Mouse (Mus musculus): ENCODE measurements around the gene Pde4d.

Gene Pde4d

DNA sequence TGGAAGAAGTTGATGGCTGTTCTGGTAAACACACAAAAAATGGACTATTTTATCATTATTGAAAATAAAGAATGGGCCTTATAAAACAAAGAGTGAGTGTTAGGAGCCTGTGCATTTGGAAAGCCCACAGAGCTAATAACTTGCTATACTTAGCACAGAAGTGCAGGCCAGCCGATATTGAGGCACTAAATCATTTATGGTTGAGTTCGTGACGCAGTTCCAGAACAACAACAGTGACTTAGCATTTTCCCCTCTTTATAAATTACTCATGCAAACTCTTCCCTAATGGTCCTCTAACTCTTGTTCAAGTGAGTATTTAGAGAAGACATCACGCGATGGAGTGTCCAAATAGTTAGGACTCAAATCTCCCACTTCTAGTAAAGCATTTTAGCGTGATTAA, 837.7 kb downstream of the Pde4d start:
- no peak for DNase-seq (ENCODE audit: extremely low spot score, low spot score)

DNA sequence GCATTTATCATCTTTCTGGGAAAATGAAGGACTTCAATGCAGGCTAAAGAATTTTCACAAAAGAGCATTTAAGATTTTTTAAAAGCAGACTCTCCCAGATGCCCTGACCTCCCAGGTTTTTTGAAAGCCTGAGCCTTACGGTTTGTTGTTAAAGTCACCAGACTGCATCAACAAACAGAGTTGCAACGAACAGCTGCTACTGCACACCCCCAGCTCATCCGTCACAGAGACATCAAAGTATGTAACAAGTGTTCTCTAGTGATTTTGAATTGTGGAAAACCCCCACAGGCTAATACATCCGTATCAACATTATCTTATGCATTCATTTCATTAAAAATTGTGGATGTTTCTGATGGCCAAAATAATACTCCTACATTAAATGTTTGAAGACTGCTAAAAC, 841.2 kb downstream of the Pde4d start:
- DNase-seq (ENCODE audit: extremely low spot score, low spot score): no peak

DNA sequence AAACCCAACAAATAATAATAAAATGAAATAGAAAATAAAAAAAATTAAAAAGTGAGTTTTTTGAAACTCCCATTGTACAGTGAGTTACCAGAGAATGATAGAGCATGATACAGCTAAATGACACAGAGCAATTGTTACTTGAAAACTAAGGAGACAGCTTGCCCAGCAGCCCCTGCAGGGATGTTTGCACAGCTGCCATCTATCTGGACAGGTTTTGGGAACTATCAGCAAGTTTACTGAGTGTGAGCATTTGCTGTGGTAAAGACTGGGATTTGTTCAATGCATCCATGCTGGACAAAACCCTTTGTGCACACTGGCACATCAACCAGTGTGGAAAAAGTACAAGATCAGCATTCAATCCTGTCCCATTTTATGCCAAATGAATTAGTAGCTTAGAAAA, 843.3 kb downstream of the Pde4d start:
- DNase-seq (ENCODE audit: extremely low spot score, low spot score): no peak

DNA sequence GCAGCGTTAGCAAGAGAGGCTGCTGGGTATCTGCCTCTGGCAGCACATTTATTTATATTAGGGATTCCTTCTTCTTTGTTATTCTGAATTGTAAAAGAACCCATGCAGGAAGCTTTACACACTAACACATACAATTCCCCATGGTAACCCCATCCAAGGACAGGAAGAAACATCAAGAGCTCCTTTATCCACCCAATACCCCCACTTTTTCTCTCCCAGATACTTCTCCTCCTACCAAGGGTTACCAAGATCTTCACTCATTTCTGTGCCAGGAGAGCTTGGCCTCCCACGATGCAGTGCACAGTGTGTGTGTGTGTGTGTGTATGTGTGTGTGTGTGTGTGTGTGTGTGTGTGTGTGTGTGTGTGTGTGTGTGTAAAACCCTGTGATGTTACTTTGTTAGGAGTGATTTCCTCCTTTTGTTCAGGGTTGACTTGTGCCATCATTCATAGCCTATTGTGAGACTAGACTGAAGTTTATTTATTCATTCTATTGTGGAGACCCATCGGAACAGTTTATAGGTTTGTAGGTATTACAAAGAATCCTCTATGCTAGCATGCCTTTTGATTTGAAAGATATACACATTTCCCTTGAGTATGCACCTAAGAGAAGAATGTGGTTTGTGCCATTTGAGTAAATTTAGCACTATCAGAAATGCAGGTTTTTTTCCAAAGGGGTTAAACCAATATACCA, 846.7 kb downstream of the Pde4d start:
- no peak for DNase-seq (ENCODE audit: extremely low spot score, low spot score)

DNA sequence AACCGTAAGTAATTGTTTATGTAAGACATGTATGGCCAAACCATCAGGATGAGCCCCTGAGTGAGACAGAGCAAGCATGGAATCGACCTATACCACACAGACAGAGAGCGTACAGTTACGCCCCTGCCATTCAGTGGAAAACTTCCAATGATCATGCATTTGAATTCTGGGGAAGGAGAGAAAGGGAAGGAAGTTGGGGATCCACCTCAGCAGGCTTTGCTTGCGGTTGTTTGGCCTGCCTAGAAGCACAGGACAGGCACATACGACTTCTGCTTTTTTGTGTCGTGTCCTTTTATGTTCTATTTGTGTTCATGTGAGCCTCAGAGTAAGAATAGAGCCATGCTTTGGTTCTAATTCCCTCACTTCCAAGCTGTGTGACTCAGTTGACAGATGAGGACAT, 849.1 kb downstream of the Pde4d start:
- DNase-seq (ENCODE audit: extremely low spot score, low spot score): no peak

DNA sequence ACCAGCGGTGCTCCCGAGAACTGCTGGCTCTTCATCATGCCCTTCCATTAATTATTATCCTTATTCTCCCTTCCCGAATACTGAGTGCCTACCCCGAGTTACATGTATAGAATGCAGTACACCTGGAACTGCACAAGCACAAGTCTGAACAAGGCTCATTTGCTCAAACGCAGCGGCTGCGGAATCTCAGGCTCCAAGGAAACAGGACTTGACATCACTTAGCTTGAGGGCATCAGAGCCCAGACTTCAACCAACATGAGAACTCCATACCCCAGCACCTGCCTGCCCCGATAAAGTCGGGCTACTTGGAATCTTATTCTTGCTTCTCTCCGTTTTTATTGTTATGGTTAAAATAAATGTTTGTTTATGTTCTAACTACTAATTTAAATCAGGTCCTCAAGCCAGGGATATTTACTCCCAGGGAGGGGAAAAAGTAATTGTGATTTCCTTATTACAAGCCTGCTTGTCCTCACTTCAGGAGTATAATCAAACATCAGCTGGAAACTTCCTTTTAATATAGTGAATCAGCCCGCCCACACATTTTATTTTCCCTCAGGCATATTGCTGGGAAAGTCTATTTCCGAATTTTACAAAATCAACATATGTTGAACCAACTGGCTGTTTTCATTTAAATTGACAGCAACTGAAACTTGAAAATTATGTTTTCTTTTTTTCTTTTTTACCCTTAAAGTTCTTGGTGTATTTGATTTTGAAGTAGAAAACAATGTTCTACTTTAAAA, 849.9 kb downstream of the Pde4d start:
- DNase-seq (ENCODE audit: extremely low spot score, low spot score): no peak

DNA sequence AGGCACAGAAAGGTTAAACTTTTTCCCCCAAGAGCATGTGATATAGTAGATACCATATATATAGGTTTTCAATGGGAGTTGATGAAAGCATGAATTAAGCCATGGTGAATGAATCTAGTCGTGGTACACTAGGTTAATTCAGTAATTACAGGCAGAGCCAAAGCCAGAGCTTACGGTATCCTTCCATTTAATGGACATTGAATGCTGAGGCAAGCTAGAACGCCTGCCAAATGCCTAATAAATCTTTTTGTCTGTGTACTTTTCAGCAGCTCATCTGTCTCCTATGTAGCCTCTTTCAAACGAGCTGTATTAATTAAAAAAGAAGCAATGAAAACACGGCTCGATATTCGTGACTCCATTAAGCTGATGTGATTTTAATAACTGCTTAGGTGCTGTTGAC, 862.8 kb downstream of the Pde4d start:
- no peak for DNase-seq (ENCODE audit: extremely low spot score, low spot score)

DNA sequence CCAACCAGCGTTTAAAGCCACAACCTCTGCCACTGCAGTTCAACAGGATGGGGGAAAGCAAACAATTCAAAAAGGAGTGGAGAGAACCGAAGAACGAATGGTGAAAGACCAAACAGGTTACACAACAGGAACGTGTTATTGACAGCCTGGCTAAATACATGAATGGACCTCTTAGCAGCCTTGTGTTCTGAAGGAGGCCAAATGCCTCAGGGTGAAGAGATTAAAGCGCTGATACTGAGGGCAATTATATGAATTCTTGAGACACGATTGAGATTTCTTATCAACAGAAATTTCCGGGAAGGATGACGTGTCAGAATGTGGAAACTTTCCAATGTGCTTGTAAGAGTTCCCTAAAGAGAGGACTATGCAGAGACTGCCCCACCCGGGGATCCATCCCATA, 865.9 kb downstream of the Pde4d start:
- DNase-seq (ENCODE audit: extremely low spot score, low spot score): no peak

DNA sequence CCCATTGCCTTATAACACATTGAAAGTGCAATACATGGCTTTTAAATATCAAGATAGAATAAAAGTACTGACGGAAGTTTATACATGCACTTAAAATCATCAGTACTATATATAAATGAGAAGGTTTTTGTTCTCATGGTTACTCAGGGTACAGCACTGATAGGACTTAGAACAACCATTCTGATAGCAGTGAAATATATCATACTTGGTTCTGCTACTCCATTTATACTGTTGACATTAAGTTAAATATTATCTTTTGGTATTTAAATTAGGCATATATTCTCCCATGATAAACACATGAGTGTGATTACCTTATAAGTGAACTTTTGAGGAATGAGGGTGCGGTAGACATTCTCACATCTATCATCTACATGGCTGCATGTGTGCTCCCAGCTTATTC, 867.9 kb downstream of the Pde4d start:
- DNase-seq (ENCODE audit: extremely low spot score, low spot score): no peak

DNA sequence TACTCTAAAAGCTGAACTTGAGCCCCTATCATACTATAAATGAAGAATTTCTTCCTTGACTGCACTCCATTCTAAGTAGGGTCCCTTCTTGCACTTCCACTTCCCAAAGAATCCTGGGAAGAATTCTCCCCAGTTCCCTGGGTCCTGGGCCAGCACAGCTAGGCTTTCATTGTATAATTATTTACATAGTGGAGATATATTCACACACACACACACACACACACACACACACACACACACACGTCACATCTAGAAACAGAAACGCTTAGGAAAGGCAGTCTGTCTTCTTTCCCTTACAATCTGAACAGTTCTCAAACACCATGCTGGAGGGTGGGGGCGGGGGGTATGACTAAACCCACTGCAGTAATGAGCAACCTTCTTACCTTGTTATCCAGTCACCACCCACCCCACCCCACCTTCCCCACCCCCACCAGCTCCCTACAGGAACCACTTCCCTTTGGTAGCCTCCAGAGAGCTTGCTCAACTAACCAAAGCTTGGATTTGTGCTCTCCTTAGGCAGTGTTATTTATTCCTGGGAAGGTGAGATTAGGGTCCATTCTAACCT, 868.8 kb downstream of the Pde4d start:
- DNase-seq (ENCODE audit: extremely low spot score, low spot score): no peak

DNA sequence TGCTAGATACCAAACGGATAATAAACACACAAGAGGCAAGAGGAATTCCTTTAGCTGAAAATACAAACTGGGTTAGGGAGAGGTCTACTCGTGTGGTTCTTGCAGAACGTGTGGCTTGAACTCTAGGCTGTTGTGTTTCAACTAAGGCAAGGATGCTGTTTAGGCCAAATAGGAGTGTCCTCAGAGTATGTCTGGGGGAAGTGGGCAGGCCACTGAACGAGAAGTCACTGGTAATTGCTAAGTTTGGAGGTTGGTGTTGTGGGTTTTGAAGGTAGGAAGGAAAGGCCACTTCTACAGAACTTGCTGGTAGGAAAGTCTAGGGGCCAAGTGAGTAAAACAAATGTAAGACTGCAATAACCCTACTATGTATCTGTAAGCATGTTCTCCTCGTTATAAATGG, 876.3 kb downstream of the Pde4d start:
- DNase-seq (ENCODE audit: extremely low spot score, low spot score): no peak

DNA sequence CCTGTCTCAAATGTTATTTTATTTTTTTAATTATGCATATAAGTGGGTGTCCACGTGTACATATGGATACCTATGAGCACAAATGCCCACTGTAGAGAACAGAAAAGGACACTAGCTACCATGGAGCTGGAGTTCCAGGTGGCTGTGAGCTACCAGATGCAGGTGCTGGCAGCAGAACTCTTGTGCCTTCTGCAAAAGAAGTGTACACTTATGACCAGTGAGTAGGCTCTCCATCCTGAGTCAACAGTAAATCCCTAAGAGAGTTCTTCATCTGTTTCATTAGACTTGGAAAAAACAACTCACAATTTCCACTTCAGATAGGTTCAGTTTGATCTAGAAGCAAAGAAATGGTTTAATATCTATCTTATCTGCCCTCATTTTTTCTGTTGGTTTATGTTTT, 881.8 kb downstream of the Pde4d start:
- no peak for DNase-seq (ENCODE audit: extremely low spot score, low spot score)

DNA sequence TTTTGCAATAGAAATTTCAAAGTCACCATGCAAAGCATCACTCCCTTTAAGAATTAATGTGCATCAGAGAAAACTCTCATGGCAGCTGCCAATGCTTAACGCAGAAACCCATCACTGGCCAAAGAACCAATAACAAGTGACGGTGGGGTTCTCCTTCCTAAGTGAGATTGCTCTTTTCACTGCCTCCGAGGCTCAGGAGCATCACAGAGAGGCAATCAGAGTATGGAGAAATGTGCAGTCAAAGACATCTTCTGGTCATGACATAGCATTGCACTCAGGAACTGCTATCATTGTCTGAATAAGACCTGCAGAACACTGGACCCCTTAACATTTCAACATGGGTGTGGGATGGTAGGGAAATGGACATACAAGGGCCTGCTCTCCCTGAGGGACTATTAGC, 892.2 kb downstream of the Pde4d start:
- DNase-seq (ENCODE audit: extremely low spot score, low spot score): no peak

DNA sequence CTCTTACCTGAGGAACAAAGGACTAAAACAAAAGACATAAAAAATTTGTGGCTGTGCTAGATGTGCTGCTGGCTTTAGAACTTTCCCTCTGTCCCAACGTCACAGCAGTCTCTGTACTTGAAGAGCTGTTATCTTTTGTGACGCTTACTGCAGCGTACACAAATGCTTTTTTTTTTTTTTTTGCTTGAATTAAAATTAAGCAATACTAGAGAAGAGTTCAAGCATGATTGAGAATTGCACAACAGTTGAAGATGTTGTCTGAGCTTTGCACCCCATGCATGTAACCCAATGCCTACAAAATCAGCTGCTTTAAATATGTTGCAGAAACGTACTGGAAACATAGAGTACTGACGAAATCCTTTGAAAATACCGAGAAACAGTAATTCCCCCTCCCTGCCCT, 892.7 kb downstream of the Pde4d start:
- DNase-seq (ENCODE audit: extremely low spot score, low spot score): no peak

DNA sequence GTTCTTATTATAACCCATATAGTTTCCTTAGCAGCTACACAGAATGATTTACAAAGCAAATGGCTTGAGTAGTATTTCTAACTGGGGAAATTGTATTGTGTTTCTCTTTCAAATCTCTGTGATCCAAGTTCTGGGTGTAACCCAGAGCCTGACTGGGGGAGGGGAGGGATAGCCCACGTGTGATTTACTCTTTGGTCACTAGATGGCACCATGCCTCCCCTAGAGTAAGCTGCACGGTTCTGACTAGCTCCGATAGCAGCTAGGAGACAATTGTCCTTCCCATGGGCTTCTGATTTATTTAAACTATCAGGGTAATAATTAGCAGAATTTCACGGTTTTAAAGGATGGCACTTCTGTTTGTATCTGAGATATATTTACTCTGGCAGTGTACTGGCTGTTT, 893.8 kb downstream of the Pde4d start:
- DNase-seq (ENCODE audit: extremely low spot score, low spot score): peak; percentile 51

DNA sequence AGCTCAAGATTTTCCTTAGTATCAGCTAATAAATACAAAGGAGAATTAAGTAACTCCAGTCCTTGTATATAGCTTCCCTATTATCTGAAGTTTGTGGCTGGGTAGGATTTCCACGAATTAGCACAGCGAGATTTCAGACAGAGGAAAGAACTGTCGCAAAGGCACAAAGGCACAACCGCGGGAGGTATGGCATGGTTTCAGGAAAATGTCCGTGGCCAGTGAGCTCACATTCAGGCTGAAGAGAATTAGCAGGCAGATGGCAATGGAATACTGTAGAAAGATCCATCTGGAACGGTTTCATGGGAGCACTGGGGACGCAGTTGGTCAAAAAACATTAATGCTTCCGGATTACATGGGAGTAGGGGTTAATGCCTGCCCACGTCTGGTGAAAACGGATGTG, 898.0 kb downstream of the Pde4d start:
- DNase-seq (ENCODE audit: extremely low spot score, low spot score): no peak

DNA sequence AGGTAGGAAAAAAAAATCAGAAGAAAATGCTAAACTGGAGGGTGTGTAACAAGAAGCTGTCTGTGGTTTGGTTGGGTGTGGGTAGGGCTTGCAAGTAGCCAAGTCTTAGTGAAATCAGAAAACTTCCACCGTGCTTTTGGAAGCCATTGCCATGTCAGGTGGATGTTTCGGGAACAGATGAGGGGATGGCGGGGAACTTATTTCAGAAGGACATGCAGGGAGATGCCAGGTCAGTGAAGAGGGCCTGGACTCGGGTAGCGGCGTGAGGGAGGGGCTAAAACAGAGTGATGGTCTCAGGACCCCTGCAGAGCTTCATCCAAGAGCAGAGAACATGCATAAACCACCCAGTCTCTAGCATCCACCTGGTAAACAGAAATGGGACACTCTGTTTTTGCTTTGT, 898.6 kb downstream of the Pde4d start:
- no peak for DNase-seq (ENCODE audit: extremely low spot score, low spot score)

DNA sequence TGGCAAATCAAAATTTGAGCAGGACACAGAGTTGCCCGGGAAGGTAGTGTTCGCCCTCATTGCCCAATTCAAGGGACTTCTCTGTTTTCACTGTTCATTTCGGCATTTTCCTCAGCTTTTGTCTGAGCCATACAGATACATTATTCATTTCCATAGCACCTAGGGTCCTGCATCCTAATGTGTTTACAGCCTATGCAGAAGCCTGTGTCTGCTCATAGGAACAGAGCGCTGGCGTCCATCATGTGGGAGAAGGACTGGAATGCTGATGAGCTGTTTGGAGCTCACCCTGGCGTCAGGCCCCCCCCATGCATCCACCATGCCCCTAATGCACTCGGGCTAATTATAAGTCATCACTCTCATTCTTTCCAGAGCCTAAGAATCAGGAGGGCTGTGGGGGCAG, 900.4 kb downstream of the Pde4d start:
- no peak for DNase-seq (ENCODE audit: extremely low spot score, low spot score)

DNA sequence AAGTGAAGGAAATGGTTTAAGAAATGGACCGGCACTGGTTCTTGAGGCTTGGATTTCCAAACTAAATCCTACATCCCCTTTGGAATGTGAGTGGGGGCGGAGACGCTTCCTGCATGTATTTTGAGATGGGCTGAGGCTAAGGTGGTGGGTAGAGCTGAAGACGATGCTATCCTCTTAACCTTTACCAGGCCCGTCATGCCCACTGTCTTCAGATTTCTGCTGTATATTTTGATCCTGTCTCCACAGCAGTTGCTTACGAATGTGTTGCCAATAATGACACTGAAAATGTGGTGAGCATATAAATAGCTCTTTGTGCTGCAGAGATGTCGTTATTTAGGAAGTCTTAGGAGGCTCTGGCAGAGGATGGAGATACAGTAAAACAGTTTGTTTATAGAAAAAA, 904.3 kb downstream of the Pde4d start:
- DNase-seq (ENCODE audit: extremely low spot score, low spot score): no peak

DNA sequence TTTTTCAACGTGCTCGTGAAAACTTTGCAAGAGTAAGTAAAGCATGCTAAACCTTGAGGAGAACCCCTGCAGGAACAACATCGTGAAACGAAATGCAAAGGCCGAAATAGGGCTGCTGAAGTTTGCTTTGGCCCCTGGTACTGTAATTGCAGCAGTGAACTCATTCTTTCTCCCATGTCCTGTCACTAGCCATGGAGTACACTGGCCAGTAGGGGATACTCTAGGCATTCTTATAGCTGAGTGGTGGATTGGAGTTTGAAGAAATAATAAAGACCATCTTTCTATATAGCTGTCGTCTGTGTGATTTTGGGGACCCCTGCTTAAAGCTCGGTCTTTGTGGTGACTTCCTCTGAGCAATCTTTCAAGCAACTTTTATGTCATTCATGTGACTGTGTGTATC, 906.5 kb downstream of the Pde4d start:
- no peak for DNase-seq (ENCODE audit: extremely low spot score, low spot score)

DNA sequence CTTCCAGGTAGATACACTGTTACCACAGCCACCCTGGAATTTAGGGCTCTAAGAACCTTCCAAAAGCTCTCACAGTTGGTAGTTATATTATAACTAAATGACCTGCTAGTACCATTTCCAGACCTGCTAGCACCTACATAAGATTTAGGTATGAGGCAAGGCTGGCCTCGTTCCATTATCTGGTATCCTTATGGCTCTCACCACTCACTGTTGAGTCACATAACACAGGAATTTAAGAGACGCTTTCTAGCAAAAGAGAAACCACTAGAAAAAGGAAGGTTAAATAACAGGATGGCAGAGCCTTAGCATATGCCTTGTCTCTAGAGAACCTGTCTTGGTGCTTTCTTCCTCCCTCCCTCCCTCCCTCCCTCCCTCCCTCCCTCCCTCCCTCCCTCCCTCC, 910.2 kb downstream of the Pde4d start:
- no peak for DNase-seq (ENCODE audit: extremely low spot score, low spot score)

DNA sequence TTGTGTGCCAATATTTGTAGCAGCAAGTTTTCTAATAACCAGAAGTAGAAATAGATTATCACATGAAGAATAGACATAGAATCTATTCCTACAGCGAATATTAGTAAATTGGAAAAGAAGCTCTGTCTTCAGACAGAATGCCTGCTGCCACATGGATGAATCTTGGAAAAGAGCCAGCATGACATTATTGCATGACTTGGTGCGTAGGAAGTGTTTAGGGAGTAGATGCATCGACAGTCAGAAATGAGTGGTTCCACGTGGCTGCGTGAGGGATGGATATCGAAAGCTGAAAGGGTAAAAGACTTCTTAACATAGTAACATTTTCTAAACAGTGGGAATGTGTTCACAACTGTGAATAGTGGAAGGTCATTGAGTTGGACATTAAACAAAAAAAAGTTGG, 912.6 kb downstream of the Pde4d start:
- no peak for DNase-seq (ENCODE audit: extremely low spot score, low spot score)

DNA sequence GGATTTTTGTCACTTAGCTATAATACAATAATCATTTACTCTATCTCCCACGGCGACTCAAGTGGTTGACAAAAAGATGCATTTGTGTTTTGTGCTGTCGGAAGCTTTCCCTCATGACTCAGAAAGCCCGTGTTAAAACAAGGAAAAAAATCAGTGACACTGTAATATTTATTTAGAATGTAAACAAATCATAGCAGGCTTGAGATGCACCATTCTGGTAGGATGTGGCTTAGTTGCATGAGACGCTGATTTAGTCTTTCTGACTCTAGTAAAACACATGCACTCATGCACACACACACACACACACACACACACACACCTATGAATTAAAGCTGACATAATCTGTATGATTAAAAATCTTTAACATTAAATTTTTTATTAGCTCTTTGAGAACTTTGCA, 924.7 kb downstream of the Pde4d start:
- DNase-seq (ENCODE audit: extremely low spot score, low spot score): no peak

Measured in neural tube, embryonic 10.5 days (tissue).